Mouse (Mus musculus) ES-E14 (cell line): ENCODE results near the gene Rb1.

ENCODE experiments used
- CHD2 ChIP-seq: IDR thresholded peaks from 2 replicates; pipeline ENCODE4 v1.6.1; 2014; ENCODE audit warnings: mild to moderate bottlenecking, low read depth, low read length, inconsistent platforms
- HCFC1 ChIP-seq: IDR thresholded peaks from 2 replicates; pipeline ENCODE4 v1.6.1; 2012; ENCODE audit warnings: low read length, inconsistent platforms, borderline replicate concordance; ENCODE audit not compliant: insufficient read depth
- ZC3H11A ChIP-seq: IDR thresholded peaks from 2 replicates; pipeline ENCODE4 v1.6.1; 2012; ENCODE audit warnings: low read depth, mild to moderate bottlenecking, inconsistent platforms, low read length, borderline replicate concordance
- ZNF384 ChIP-seq: IDR thresholded peaks from 2 replicates; pipeline ENCODE4 v1.6.1; 2012; ENCODE audit warnings: low read depth, low read length, inconsistent platforms

GRCm38 (mm10) chr14:73201447-73201846, 124.2 kb downstream of the Rb1 start:
- TF ChIP-seq HCFC1 (no peak), ZNF384 (no peak), ZC3H11A (no peak), CHD2 (no peak)
